Mouse (Mus musculus): ENCODE results near the gene Capn3. TPM values are rescaled to one million over a fixed set of nuclear protein-coding genes. Genes with fewer than 3 reads are reported as not detected.

The Capn3 gene
- polyA plus RNA-seq, 1 experiment from 2014 or later = 4.5 TPM

GRCm38 (mm10) chr2:120469715-120470114, 13.9 kb downstream of the Capn3 start:
- no peak overlapping the region for H3K27ac ChIP-seq (ENCODE audit: low read length)
- no peak overlapping the region for H3K4me2 ChIP-seq (ENCODE audit: low read depth, low read length)
- no peaks in the 10 kb centered on the region; the same call in 1 of the 2 replicates for H3K4me1 ChIP-seq (ENCODE audit: control insufficient read depth, low read depth, low read length)
- no peak for ATAC-seq (ENCODE audit: low read depth)
- H3K9me3 ChIP-seq (replicated peaks; ENCODE audit: control insufficient read depth, low read length) = no peaks in the 10 kb centered on the region
- no peak overlapping the region for H3K4me3 ChIP-seq (ENCODE audit: low read depth, low read length)
- WGBS (ENCODE audit: insufficient replicate concordance) = 66% methylated on average over 10 of the region's 10 CpGs
- no peaks in the 10 kb centered on the region for H3K36me3 ChIP-seq (ENCODE audit: control insufficient read depth, insufficient read depth)
- H3K27me3 ChIP-seq (ENCODE audit: control insufficient read depth, insufficient read depth, low read depth, low read length) = no peaks in the 10 kb centered on the region
- no peak overlapping the region for H3K9ac ChIP-seq (ENCODE audit: low read depth, low read length)

- H3K27me3 ChIP-seq (ENCODE audit: control insufficient read depth, insufficient read depth, low read depth, low read length) = no peaks in the 10 kb centered on the region
- 64% methylated on average over 4 of the region's 4 CpGs for WGBS (ENCODE audit: insufficient replicate concordance)
Observed at GRCm38 (mm10) chr2:120470856-120471255, 15.0 kb downstream of the Capn3 start.

GRCm38 (mm10) chr2:120476277-120477087, 20.7 kb downstream of the Capn3 start:
- Histone ChIP-seq H3K27ac (ENCODE audit: low read length) (no peak overlapping the region), H3K4me3 (ENCODE audit: low read depth, low read length) (no peak overlapping the region), H3K4me1 (ENCODE audit: control insufficient read depth, low read depth, low read length) (no peaks in the 10 kb centered on the region), H3K9me3 (replicated peaks; ENCODE audit: control insufficient read depth, low read length) (no peaks in the 10 kb centered on the region), H3K4me2 (ENCODE audit: low read depth, low read length) (no peak overlapping the region), H3K9ac (ENCODE audit: low read depth, low read length) (no peak overlapping the region), H3K27me3 (ENCODE audit: control insufficient read depth, insufficient read depth, low read depth, low read length) (no peaks in the 10 kb centered on the region), H3K36me3 (ENCODE audit: control insufficient read depth, insufficient read depth) (no peaks in the 10 kb centered on the region)
- ATAC-seq (ENCODE audit: low read depth) = no peak
- WGBS (ENCODE audit: insufficient replicate concordance) = 78% methylated on average over 13 of the region's 13 CpGs

More at GRCm38 (mm10) chr2:120470856-120471255, 15.0 kb downstream of the Capn3 start:
- Histone ChIP-seq H3K9ac (ENCODE audit: low read depth, low read length) (no peak overlapping the region), H3K36me3 (ENCODE audit: control insufficient read depth, insufficient read depth) (no peaks in the 10 kb centered on the region), H3K4me2 (ENCODE audit: low read depth, low read length) (no peak overlapping the region), H3K27ac (ENCODE audit: low read length) (no peak overlapping the region), H3K4me1 (ENCODE audit: control insufficient read depth, low read depth, low read length) (no peaks in the 10 kb centered on the region), H3K9me3 (replicated peaks; ENCODE audit: control insufficient read depth, low read length) (no peaks in the 10 kb centered on the region), H3K4me3 (ENCODE audit: low read depth, low read length) (no peak overlapping the region)
- ATAC-seq (ENCODE audit: low read depth) = no peak

GRCm38 (mm10) chr2:120478600-120478999, 22.8 kb downstream of the Capn3 start:
- WGBS (ENCODE audit: insufficient replicate concordance) = 28% methylated on average over 3 of the region's 3 CpGs
- H3K4me2 ChIP-seq (ENCODE audit: low read depth, low read length) = no peak overlapping the region
- no peaks in the 10 kb centered on the region for H3K9me3 ChIP-seq (replicated peaks; ENCODE audit: control insufficient read depth, low read length)
- no peaks in the 10 kb centered on the region for H3K27me3 ChIP-seq (ENCODE audit: control insufficient read depth, insufficient read depth, low read depth, low read length)
- no peaks in the 10 kb centered on the region for H3K36me3 ChIP-seq (ENCODE audit: control insufficient read depth, insufficient read depth)
- H3K27ac ChIP-seq (ENCODE audit: low read length) = no peak overlapping the region
- H3K4me3 ChIP-seq (ENCODE audit: low read depth, low read length) = no peak overlapping the region
- peak; percentile 45; the same call in 1 of the 2 replicates for ATAC-seq (ENCODE audit: low read depth)
- no peaks in the 10 kb centered on the region for H3K4me1 ChIP-seq (ENCODE audit: control insufficient read depth, low read depth, low read length)
- H3K9ac ChIP-seq (ENCODE audit: low read depth, low read length) = no peak overlapping the region

- Histone ChIP-seq H3K36me3 (ENCODE audit: control insufficient read depth, insufficient read depth) (no peaks in the 10 kb centered on the region), H3K4me1 (ENCODE audit: control insufficient read depth, low read depth, low read length) (no peaks in the 10 kb centered on the region), H3K9ac (ENCODE audit: low read depth, low read length) (no peak overlapping the region), H3K4me2 (ENCODE audit: low read depth, low read length) (no peak overlapping the region), H3K4me3 (ENCODE audit: low read depth, low read length) (no peak overlapping the region), H3K27me3 (ENCODE audit: control insufficient read depth, insufficient read depth, low read depth, low read length) (no peaks in the 10 kb centered on the region), H3K27ac (ENCODE audit: low read length) (no peak overlapping the region), H3K9me3 (replicated peaks; ENCODE audit: control insufficient read depth, low read length) (no peaks in the 10 kb centered on the region)
- no peak for ATAC-seq (ENCODE audit: low read depth)
- WGBS (ENCODE audit: insufficient replicate concordance) = 36% methylated on average over 8 of the region's 8 CpGs
Observed at GRCm38 (mm10) chr2:120481921-120482320, 26.1 kb downstream of the Capn3 start.

- Histone ChIP-seq H3K9ac (ENCODE audit: low read depth, low read length) (no peak overlapping the region), H3K4me1 (ENCODE audit: control insufficient read depth, low read depth, low read length) (no peaks in the 10 kb centered on the region), H3K9me3 (replicated peaks; ENCODE audit: control insufficient read depth, low read length) (no peaks in the 10 kb centered on the region), H3K4me2 (ENCODE audit: low read depth, low read length) (no peak overlapping the region), H3K27ac (ENCODE audit: low read length) (no peak overlapping the region), H3K27me3 (ENCODE audit: control insufficient read depth, insufficient read depth, low read depth, low read length) (no peaks in the 10 kb centered on the region), H3K36me3 (ENCODE audit: control insufficient read depth, insufficient read depth) (no peaks in the 10 kb centered on the region), H3K4me3 (ENCODE audit: low read depth, low read length) (no peak overlapping the region)
- no peak for ATAC-seq (ENCODE audit: low read depth)
- 42% methylated on average over 8 of the region's 8 CpGs for WGBS (ENCODE audit: insufficient replicate concordance)
Observed at GRCm38 (mm10) chr2:120482506-120483389, 26.9 kb downstream of the Capn3 start.

GRCm38 (mm10) chr2:120484241-120484640, 28.4 kb downstream of the Capn3 start:
- Histone ChIP-seq H3K36me3 (ENCODE audit: control insufficient read depth, insufficient read depth) (no peaks in the 10 kb centered on the region), H3K27ac (ENCODE audit: low read length) (no peak overlapping the region), H3K4me2 (ENCODE audit: low read depth, low read length) (no peak overlapping the region), H3K9ac (ENCODE audit: low read depth, low read length) (no peak overlapping the region), H3K27me3 (ENCODE audit: control insufficient read depth, insufficient read depth, low read depth, low read length) (no peaks in the 10 kb centered on the region), H3K4me1 (ENCODE audit: control insufficient read depth, low read depth, low read length) (no peaks in the 10 kb centered on the region), H3K4me3 (ENCODE audit: low read depth, low read length) (no peak overlapping the region), H3K9me3 (replicated peaks; ENCODE audit: control insufficient read depth, low read length) (no peaks in the 10 kb centered on the region)
- WGBS (ENCODE audit: insufficient replicate concordance) = 70% methylated on average over 3 of the region's 3 CpGs
- ATAC-seq (ENCODE audit: low read depth) = no peak

DNA sequence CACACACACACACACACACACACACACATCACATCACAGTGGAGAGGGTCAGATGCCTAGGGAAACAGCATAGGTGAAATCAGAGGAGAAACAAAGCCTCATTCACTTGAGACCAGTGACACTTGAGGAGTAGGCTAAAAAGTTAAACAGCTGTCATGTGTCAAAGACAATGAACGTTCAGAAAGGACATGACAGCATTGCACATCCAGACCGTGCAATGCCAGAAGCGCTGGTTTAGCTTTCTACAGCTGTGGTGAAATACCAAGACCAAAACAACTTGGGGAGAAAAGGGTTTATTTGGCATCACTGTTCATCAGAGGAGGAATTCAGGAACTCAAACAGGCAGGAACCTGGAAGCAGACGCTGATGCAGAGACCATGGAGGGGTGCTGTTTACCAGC, 37.4 kb downstream of the Capn3 start:
- H3K4me1 ChIP-seq (ENCODE audit: control insufficient read depth, low read depth, low read length) = no peaks in the 10 kb centered on the region
- ATAC-seq (ENCODE audit: low read depth) = no peak
- no peaks in the 10 kb centered on the region for H3K9me3 ChIP-seq (replicated peaks; ENCODE audit: control insufficient read depth, low read length)
- no peak overlapping the region for H3K4me3 ChIP-seq (ENCODE audit: low read depth, low read length)
- no peak overlapping the region for H3K27ac ChIP-seq (ENCODE audit: low read length)
- no peak overlapping the region for H3K4me2 ChIP-seq (ENCODE audit: low read depth, low read length)
- no peaks in the 10 kb centered on the region for H3K27me3 ChIP-seq (ENCODE audit: control insufficient read depth, insufficient read depth, low read depth, low read length)
- H3K9ac ChIP-seq (ENCODE audit: low read depth, low read length) = no peak overlapping the region
- 49% methylated on average over 4 of the region's 4 CpGs for whole genome bisulfite sequencing (ENCODE audit: insufficient replicate concordance)
- no peaks in the 10 kb centered on the region for H3K36me3 ChIP-seq (ENCODE audit: control insufficient read depth, insufficient read depth)

DNA sequence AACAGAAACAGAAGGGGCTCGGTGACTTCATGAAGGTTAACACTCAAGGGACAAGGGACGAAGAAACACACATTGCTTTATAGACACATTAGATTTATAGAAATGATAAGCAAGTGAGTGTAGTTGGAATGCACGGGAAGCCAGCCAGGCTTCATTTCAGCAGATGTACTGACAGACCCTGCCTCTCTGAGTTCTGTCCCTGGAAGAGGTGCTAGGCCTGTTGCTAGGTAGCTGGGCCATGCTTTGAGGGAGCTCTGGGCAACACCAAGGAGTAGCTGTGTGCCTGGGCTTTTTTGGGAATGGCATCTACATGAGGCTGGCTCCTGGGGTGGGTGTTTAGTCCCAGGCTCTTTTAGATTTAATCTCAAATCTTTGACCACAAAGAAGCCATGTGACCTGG, 40.7 kb downstream of the Capn3 start:
- no peak overlapping the region for H3K27ac ChIP-seq (ENCODE audit: low read length)
- ATAC-seq (ENCODE audit: low read depth) = no peak
- H3K4me1 ChIP-seq (ENCODE audit: control insufficient read depth, low read depth, low read length) = peaks cover 6% of the 10 kb centered on the region; the same call in 1 of the 2 replicates
- no peaks in the 10 kb centered on the region for H3K9me3 ChIP-seq (replicated peaks; ENCODE audit: control insufficient read depth, low read length)
- H3K27me3 ChIP-seq (ENCODE audit: control insufficient read depth, insufficient read depth, low read depth, low read length) = no peaks in the 10 kb centered on the region
- H3K4me3 ChIP-seq (ENCODE audit: low read depth, low read length) = no peak overlapping the region
- WGBS (ENCODE audit: insufficient replicate concordance) = 52% methylated on average over 3 of the region's 3 CpGs
- H3K9ac ChIP-seq (ENCODE audit: low read depth, low read length) = no peak overlapping the region
- no peak overlapping the region for H3K4me2 ChIP-seq (ENCODE audit: low read depth, low read length)
- H3K36me3 ChIP-seq (ENCODE audit: control insufficient read depth, insufficient read depth) = no peaks in the 10 kb centered on the region
